Mouse (Mus musculus): ENCODE results near the gene Ak5.
"Not testable (repeated sequence)": the region's sequence is repeated elsewhere in the genome, so short reads cannot be mapped to it uniquely, and the experiment has no call there.

Ak5 gene

GRCm38 (mm10) chr3:152668239-152668638, at the start of gene Ak5:
TSS of gene Ak5 (minus strand) at chr3:152668360.
- no peak for DNase-seq (ENCODE audit: low read depth, low spot score)

DNA sequence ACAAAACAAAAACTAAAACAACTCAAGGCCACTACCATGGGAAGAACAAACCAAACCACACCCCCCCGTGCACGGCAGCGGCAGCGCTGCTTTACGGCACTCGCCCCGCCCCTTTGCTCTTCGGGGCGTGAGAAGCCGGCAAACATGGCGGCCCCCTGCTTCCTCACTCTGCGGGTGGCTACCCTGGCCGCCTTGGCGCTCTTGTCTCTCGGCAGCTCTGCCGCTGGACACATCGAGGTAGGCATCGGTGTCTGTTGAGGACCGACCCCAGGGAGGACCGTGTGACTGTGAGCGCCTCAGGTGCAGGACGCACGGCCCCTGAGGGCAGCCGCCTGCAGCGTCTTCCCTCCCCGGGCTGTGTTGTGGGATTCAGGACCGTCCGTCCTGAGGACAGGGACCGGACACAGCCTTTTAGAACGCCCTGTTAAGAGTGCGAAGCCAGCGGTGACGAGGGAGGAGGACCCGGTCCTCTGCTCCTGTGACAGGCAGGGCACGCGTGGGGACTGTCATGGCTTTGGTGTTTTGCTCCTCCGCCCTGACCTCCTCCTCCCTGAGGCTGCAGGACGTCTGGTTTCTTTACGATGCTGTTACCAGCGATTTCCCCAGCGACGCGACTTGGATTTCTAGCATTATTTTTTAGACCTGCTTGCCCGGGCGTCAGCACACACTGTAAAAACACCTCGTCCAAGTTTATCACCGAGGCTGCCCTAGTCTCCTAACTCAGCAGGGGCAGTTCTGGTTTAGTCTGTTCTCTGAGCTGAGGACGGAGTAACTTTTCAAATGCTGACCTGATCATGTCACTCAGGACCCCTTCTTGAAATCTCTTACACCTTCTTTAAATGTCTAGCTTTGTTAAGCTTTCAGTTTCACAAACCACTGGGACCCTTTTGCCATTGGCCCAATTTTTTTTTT, 46.1 kb upstream of the Ak5 start, which contains the start of gene Pigk:
Gene Pigk (plus strand): TSS at position 110 of the 912 bp plus-strand sequence.
- peak; percentile 95 for DNase-seq (ENCODE audit: low read depth, low spot score)

GRCm38 (mm10) chr3:152712957-152713356, 44.8 kb upstream of the Ak5 start:
- DNase-seq (ENCODE audit: low read depth, low spot score) = no peak

DNA sequence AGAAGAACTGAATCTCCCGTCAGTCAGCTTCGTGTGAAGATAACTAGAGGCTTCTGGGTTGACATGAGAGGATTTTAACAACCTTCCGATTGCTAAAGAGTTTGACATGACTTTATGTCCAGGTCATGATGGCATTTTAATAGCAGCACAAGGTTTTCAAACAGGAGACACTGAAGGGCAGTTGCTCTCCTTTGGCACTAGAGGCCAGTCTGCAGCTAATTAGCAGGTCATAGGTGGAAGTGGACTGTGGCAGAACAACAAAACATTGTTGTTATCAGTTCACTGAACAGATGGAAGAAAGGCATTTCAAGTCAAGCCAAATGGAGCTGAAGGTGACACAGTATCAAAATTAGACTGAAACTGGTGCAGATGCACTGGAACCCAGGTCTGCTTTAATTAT, 41.8 kb upstream of the Ak5 start:
- no peak for DNase-seq (ENCODE audit: low read depth, low spot score)

DNA sequence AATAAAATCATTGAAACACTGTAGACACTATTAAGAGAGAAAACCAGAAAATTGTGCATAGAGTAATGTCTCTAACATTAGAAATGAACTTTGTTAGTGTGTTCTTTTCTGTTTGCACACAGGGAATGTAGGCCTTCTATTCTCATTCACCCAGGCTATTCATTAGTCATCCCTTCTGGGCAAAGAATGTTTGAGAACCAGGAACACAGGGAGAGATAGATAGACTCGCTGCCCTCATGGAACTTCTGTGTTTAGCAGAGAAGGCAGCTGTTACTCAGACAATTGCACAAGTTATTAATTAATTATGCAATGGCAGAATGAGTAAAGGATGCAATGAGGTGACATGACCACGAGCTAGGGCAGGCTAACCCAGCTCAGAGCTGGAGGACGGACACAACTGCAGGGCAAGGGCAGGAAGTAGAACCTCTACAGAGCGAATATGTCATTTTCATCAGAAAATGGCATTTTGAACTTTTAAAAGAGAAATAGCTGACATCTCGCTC, 39.2 kb upstream of the Ak5 start:
- DNase-seq (ENCODE audit: low read depth, low spot score) = no peak

DNA sequence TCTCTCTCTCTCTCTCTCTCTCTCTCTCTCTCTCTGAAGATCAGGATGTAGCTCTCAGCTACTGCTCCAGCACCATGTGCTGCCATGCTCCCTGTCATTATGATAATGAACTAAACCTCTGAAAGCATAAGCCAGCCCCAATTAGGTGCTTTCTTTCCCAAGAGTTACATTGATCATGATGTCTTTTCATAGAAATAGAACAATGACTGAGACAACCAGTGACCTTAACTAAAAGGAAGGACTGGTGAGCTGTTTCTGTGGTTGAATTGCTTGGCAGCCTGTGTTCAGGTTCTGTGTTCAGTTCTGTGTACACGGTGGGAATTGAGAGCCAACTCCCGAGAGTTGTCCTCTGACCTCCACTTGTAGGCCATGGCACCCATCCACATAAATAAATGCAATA, 38.7 kb upstream of the Ak5 start:
- no peak for DNase-seq (ENCODE audit: low read depth, low spot score)

- DNase-seq (ENCODE audit: low read depth, low spot score) = no peak
Observed at GRCm38 (mm10) chr3:152705826-152706225, 37.7 kb upstream of the Ak5 start.

DNA sequence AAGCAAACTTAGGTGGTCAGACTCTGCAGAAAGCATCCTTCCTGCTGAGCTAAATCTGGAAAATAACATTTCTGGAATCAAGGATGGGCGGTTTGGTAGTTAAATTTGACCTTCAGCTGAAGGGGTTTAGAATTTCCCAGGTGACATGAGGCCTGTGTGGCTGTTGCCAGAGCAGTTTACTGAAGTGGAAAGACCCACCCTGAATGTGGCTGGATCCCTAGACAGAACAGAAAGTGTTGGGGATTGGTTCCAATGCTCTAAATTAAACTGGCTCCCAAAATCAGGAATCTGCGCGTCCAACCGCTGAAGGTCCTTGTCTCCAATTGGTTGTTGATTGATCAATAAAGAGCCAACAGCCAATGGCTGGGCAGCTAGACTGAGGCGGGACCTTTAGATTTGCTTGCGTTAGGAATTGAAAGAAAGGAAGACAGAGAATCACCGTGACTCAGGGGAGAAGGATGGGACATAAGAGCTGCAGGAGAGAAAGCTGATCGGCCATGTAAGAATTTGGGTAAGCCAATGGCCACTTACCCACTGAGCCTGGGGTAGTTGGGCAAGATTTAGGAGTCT, 34.2 kb upstream of the Ak5 start:
- no peak for DNase-seq (ENCODE audit: low read depth, low spot score)

DNA sequence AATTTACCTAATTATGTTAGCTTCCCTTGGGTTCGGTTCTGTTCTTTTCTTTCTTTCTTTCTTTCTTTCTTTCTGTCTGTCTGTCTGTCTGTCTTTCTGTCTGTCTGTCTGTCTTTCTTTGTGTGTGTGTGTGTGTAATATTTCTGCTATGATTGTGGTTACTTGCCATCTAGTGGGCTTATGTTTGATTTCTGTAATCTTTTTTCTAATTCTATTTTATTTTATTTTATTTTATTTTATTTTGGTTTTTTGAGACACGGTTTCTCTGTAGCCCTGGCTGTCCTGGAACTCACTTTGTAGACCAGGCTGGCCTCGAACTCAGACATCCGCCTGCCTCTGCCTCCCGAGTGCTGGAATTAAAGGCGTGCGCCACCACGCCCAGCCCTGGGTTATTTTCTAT, 33.4 kb upstream of the Ak5 start:
- DNase-seq (ENCODE audit: low read depth, low spot score) = not testable (repeated sequence)

DNA sequence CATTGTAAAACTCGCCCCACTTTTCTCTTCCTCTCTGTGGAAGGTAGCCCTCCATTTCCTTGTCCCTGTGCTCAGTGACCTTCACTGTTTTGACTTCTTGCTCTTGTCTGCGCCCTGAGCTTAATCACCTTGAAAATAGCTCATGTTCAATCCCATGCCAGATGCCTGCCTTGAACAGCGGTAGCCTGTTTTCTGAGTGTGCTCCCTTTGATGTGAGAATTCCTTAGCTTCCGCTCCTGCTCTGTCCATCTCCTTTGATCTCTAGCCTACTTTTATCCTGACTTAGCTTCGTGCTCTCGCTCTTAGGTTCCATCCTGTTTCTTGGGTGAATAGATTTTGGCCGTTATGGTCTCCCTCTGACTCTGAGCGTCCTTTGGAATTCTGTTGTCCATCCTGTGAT, 31.1 kb upstream of the Ak5 start:
- DNase-seq (ENCODE audit: low read depth, low spot score) = no peak

- no peak for DNase-seq (ENCODE audit: low read depth, low spot score)
Observed at GRCm38 (mm10) chr3:152698017-152698416, 29.9 kb upstream of the Ak5 start.

DNA sequence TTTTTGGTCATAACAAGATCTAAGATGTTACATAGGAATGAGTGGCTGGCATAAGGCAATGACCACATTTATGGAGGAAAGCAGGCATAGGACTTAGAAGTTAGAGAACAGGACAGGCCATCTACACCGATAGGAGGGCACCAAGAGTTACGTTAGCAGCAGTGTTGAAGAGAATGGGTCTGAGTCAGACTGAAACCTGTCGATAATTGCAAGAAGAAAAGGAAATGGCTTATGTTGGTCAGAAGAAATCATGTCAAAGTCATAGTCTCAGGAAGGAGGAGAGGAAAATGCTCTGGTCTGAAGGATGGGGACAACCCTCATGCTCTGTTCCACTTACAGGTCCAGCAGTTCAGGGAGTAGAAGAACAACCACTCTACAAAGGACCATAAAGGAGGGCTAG, 26.8 kb upstream of the Ak5 start:
- no peak for DNase-seq (ENCODE audit: low read depth, low spot score)

DNA sequence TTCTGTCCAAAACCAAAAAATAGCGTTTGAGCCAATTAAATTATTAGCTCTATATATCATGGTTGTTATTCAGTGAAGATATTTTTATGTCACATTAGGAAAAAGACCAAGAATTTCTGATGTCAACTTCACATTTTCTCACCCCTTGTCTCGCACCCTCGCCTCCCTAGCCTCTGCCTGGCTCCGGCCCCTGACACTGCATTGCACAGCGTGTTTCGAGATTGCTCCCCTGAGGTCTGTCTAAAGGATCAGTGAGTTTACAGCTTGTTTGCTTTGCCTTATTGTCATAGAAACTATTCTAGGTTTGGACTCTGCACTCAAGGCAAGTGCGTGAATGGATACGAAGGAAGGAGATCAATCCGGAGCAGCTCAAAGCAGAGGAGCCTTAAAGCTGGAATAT, 20.9 kb upstream of the Ak5 start:
- no peak for DNase-seq (ENCODE audit: low read depth, low spot score)

- no peak for DNase-seq (ENCODE audit: low read depth, low spot score)
Observed at GRCm38 (mm10) chr3:152688532-152688931, 20.4 kb upstream of the Ak5 start.

- no peak for DNase-seq (ENCODE audit: low read depth, low spot score)
Observed at GRCm38 (mm10) chr3:152674663-152675062, 6.5 kb upstream of the Ak5 start.

- DNase-seq (ENCODE audit: low read depth, low spot score) = no peak
Observed at GRCm38 (mm10) chr3:152669783-152670182, 1.6 kb upstream of the Ak5 start.

- DNase-seq (ENCODE audit: low read depth, low spot score) = no peak
Observed at GRCm38 (mm10) chr3:152668793-152669192, 633 bp upstream of the Ak5 start.

- no peak for DNase-seq (ENCODE audit: low read depth, low spot score)
Observed at GRCm38 (mm10) chr3:152667356-152668211, 576 bp downstream of the Ak5 start.

DNA sequence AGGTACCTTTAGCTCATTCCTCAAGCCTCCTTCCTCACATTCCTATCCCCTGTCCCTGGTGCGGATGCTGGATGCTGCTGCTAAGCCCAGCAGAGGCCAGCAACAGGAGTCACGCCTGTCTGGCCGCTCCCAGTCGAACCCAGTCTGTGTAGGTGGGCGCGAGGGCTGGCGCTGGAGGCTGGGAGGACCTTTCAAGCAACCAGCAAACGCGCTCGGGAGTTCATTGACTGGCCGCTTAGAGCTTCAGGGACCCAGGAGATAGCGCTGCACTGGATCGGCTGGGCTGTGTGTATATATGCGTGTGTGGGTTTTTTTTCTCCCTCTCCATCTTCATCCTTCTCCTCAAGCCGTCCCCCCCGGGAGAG, 1.2 kb downstream of the Ak5 start:
- DNase-seq (ENCODE audit: low read depth, low spot score) = no peak

DNA sequence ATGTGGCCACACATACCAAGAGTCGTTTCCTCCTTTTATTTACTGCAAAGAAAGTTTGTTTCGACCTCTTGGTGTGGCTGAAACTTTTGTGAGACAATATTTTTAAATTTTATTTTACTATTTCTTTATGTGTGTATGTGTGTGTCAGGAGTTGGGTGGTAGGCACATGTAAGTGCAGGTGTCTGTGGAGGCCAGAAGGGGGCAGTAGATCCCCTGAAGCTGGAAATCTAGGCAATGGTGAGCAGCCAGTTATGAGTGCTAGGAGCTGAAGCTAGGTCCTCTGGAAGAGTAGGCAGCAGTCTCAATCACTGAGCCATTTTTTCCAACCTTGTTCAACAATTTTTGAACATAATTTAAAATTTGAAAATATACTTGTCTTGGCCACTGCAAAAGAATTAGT, 9.6 kb downstream of the Ak5 start:
- no peak for DNase-seq (ENCODE audit: low read depth, low spot score)

DNA sequence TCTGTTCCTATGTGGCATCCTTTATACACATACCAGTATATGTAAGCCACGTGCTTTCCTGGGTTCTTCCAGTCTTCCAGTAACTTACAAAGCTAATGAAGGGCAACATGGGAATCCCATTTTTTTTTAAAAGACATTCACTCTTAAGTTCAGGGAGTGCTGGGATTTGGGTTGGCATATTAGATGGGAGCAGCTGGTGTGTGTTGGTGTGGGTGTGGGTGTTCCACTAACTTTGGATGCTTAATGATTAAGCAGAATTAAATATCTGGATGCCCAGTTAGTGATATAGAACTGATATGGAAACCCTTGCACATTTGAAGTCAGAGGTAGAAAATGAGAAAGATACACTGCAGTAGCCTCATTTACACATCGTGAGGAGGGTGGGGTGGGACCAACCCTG, 16.2 kb downstream of the Ak5 start:
- no peak for DNase-seq (ENCODE audit: low read depth, low spot score)

DNA sequence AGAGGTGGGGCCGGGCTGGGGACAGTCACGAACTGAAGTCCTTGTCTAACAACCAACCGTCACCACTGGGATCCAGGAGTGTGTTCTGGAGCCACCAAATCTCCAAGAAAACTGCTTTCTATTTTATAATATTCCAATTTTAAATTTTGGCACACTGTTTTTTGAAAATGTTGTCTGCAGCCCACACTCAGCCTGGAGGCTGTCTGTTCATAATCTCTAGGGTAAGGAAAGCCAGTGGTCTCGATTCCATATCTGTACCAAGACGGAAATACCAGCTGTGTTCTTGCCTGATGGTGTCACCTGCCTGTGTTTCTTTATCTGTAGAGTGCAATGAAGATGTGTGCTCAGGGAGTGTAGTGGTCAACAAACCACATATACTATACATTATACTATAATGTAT, 23.6 kb downstream of the Ak5 start:
- DNase-seq (ENCODE audit: low read depth, low spot score) = no peak

Data from CD4-positive helper T cell, adult 2 months (primary cell).